Mouse (Mus musculus) C2C12 (cell line): ENCODE measurements at regions not wholly inside any gene's neighbourhood (a gene's known extent, or its start where the extent isn't known, plus 50 kb on each side); places are given as distances from the start of the nearest gene placed in this dataset.

Experiments
- H3K27me3 ChIP-seq: one replicate; pipeline ENCODE4 v1.6.1; 2011; ENCODE audit not compliant: control insufficient read depth, insufficient read depth, insufficient read length
- H3K36me3 ChIP-seq: one replicate; pipeline ENCODE4 v1.6.1; 2011; ENCODE audit not compliant: control insufficient read depth, insufficient read depth
- H3K4me3 ChIP-seq: one replicate; pipeline ENCODE4 v1.5.1; 2011; ENCODE audit warnings: mild to moderate bottlenecking, control low read depth; ENCODE audit not compliant: poor library complexity, insufficient read depth, severe bottlenecking
- H3K79me2 ChIP-seq: one replicate; pipeline ENCODE4 v1.6.1; 2011; ENCODE audit not compliant: control insufficient read depth, insufficient read depth
- H3K79me3 ChIP-seq: one replicate; pipeline ENCODE4 v1.6.1; 2011; ENCODE audit warnings: low read depth, control low read depth
- H3ac ChIP-seq: one replicate; pipeline ENCODE3; 2011; ENCODE audit warnings: low read depth; ENCODE audit not compliant: control insufficient read depth, insufficient read length
- CEBPB ChIP-seq: IDR thresholded peaks from one replicate; pipeline ENCODE4 v1.6.1; 2011; ENCODE audit warnings: low read depth, mild to moderate bottlenecking, control low read depth, moderate library complexity
- CTCF ChIP-seq: IDR thresholded peaks from one replicate; pipeline ENCODE4 v1.5.1; 2011; ENCODE audit not compliant: control insufficient read depth, insufficient read depth, insufficient read length
- FOSL1 ChIP-seq: IDR thresholded peaks from one replicate; pipeline ENCODE4 v1.8.0; 2011; ENCODE audit warnings: mild to moderate bottlenecking, low read length; ENCODE audit not compliant: poor library complexity, insufficient read depth, severe bottlenecking
- MAX ChIP-seq: IDR thresholded peaks from one replicate; pipeline ENCODE4 v1.6.1; 2011; ENCODE audit warnings: mild to moderate bottlenecking, control low read depth
- MYOD1 ChIP-seq: IDR thresholded peaks from one replicate; pipeline ENCODE4 v1.6.1; 2011; ENCODE audit warnings: low read depth; ENCODE audit not compliant: control insufficient read depth, insufficient read length
- MYOG ChIP-seq: IDR thresholded peaks from one replicate; pipeline ENCODE4 v1.6.1; 2011; ENCODE audit not compliant: control insufficient read depth, insufficient read length; ENCODE audit errors: extremely low read depth
- USF1 ChIP-seq: IDR thresholded peaks from one replicate; pipeline ENCODE4 v1.6.1; 2011; ENCODE audit warnings: low read depth, mild to moderate bottlenecking, control low read depth, moderate library complexity

- Histone ChIP-seq H3K79me2 (no peaks in the 10 kb centered on the region), H3K79me3 (no peaks in the 10 kb centered on the region), H3K27me3 (no peaks in the 10 kb centered on the region), H3ac (no peak overlapping the region), H3K4me3 (no peak overlapping the region), H3K36me3 (no peaks in the 10 kb centered on the region)
- TF ChIP-seq MYOG (no peak), USF1 (no peak), MAX (no peak), MYOD1 (no peak), CTCF (no peak), CEBPB (no peak), FOSL1 (no peak)
Measured at GRCm38 (mm10) chr5:149356970-149357369, 54.6 kb upstream of the Medag start.
